Mouse (Mus musculus) liver, postnatal 0 days (tissue): ENCODE data around the gene Lipc. TPM values are rescaled to one million over a fixed set of nuclear protein-coding genes. Genes with fewer than 3 reads are reported as not detected.

ENCODE experiments used
- ATAC-seq: fragments of 200-750 bp; cut with Nextera tagmentation; 2 replicates; pipeline ENCODE4 v1.8.0; 2017; ENCODE audit warnings: mild to moderate bottlenecking, moderate library complexity
- DNase-seq: peaks from one replicate; pipeline ENCODE4 v3.0.0-alpha.2; 2016
- H3K27ac ChIP-seq: fragments of 300-500 bp; sonication (generic); 2 replicates; pipeline ENCODE4 v1.5.1; 2014; ENCODE audit warnings: antibody characterized with exemption, moderate library complexity, mild to moderate bottlenecking, low read depth
- H3K27me3 ChIP-seq: fragments of 300-500 bp; sonication (generic); 2 replicates; pipeline ENCODE4 v1.6.1; 2014; ENCODE audit warnings: low read length, control low read depth, mixed read lengths; ENCODE audit not compliant: insufficient read depth
- H3K36me3 ChIP-seq: fragments of 300-500 bp; sonication (generic); replicated peaks from 2 replicates; pipeline ENCODE4 v1.6.1; 2014; ENCODE audit warnings: mild to moderate bottlenecking, control low read depth, low read length, moderate library complexity, mixed read lengths; ENCODE audit not compliant: insufficient read depth
- H3K4me1 ChIP-seq: fragments of 300-500 bp; sonication (generic); 2 replicates; pipeline ENCODE4 v1.6.1; 2014; ENCODE audit warnings: antibody characterized with exemption, mild to moderate bottlenecking, control low read depth; ENCODE audit not compliant: insufficient read depth
- H3K4me2 ChIP-seq: fragments of 300-500 bp; sonication (generic); 2 replicates; pipeline ENCODE4 v1.6.1; 2014; ENCODE audit warnings: low read depth, mild to moderate bottlenecking, low read length, moderate library complexity, mixed read lengths
- H3K4me3 ChIP-seq: fragments of 300-500 bp; sonication (generic); 2 replicates; pipeline ENCODE4 v1.5.1; 2014; ENCODE audit warnings: low read depth, low read length
- H3K9ac ChIP-seq: fragments of 300-500 bp; sonication (generic); replicated peaks from 2 replicates; pipeline ENCODE4 v1.6.1; 2014; ENCODE audit warnings: mild to moderate bottlenecking, moderate library complexity
- H3K9me3 ChIP-seq: fragments of 300-500 bp; sonication (generic); 2 replicates; pipeline ENCODE4 v1.6.1; 2016; ENCODE audit warnings: mild to moderate bottlenecking, control low read depth, low read length, mixed read lengths
- CTCF ChIP-seq: sonication (generic); IDR thresholded peaks from 2 replicates; pipeline ENCODE4 v1.5.1; 2016; ENCODE audit warnings: antibody characterized with exemption, low read depth
- EP300 ChIP-seq: IDR thresholded peaks from 2 replicates; pipeline ENCODE4 v1.6.1; 2016; ENCODE audit warnings: antibody characterized with exemption, low read depth, mild to moderate bottlenecking
- WGBS: fragments of 180-500 bp; shearing (Covaris S2); extraction: QIAGEN DNeasy Blood & Tissue Kit; methylation state at CpG from one replicate; pipeline ENCODE4 v1.1.7; 2014; ENCODE audit not compliant: insufficient replicate concordance; 5-methylcytosine and 5-hydroxymethylcytosine counted together
- polyA plus RNA-seq: library from polyadenylated mRNA; unstranded; fragments of >200 nt; fragmentation: Nextera tagmentation; extraction: Ambion mirVana; gene quantifications from 2 replicates; pipeline ENCODE4 v1.2.1, GENCODE M21; 2015

Gene Lipc
- polyA plus RNA-seq, 1 experiment from 2014 or later = 108 TPM

GRCm38 (mm10) chr9:70959866-70960265 lies 7.8 kb upstream of the Lipc start:
- ATAC-seq (peak; percentile 60), DNase-seq (no peak)
- no peaks in the 10 kb centered on the region for H3K9me3 ChIP-seq
- H3K27ac ChIP-seq = no peak overlapping the region; the same call in 1 of the 2 replicates
- H3K4me1 ChIP-seq = no peaks in the 10 kb centered on the region; the same call in 1 of the 2 replicates
- H3K9ac ChIP-seq = no peak overlapping the region
- no peaks in the 10 kb centered on the region for H3K27me3 ChIP-seq
- no peaks in the 10 kb centered on the region for H3K36me3 ChIP-seq
- H3K4me2 ChIP-seq = no peak overlapping the region
- 0 out of 2 replicates have a peak, but pooled peaks have one; percentile 17 for TF ChIP-seq CTCF
- no peak for TF ChIP-seq EP300
- no peak overlapping the region for H3K4me3 ChIP-seq
- 79% methylated on average over 5 of the region's 5 CpGs for WGBS

GRCm38 (mm10) chr9:70959447-70959846 lies 7.4 kb upstream of the Lipc start:
- no peak overlapping the region for H3K4me2 ChIP-seq
- no peak overlapping the region for H3K27ac ChIP-seq
- WGBS = 80% methylated on average over 3 of the region's 3 CpGs
- H3K27me3 ChIP-seq = no peaks in the 10 kb centered on the region
- no peak overlapping the region for H3K4me3 ChIP-seq
- H3K9ac ChIP-seq = no peak overlapping the region
- no peak for TF ChIP-seq CTCF
- no peak for TF ChIP-seq EP300
- no peak for DNase-seq
- H3K36me3 ChIP-seq = no peaks in the 10 kb centered on the region
- no peaks in the 10 kb centered on the region for H3K9me3 ChIP-seq
- no peaks in the 10 kb centered on the region; the same call in 1 of the 2 replicates for H3K4me1 ChIP-seq
- ATAC-seq = no peak

GRCm38 (mm10) chr9:70958381-70958780 lies 6.4 kb upstream of the Lipc start:
- no peaks in the 10 kb centered on the region for H3K27me3 ChIP-seq
- H3K9me3 ChIP-seq = no peaks in the 10 kb centered on the region
- TF ChIP-seq EP300 = no peak
- TF ChIP-seq CTCF = no peak
- no peaks in the 10 kb centered on the region for H3K36me3 ChIP-seq
- DNase-seq (no peak), ATAC-seq (no peak)
- H3K4me3 ChIP-seq = no peak overlapping the region
- H3K27ac ChIP-seq = no peak overlapping the region
- WGBS = 79% methylated on average over 5 of the region's 5 CpGs
- H3K4me2 ChIP-seq = no peak overlapping the region
- no peaks in the 10 kb centered on the region; the same call in 1 of the 2 replicates for H3K4me1 ChIP-seq
- H3K9ac ChIP-seq = no peak overlapping the region

- no peaks in the 10 kb centered on the region; the same call in 1 of the 2 replicates for H3K4me1 ChIP-seq
- no peaks in the 10 kb centered on the region for H3K9me3 ChIP-seq
- H3K4me3 ChIP-seq = no peak overlapping the region
- 71% methylated on average over 3 of the region's 3 CpGs for WGBS
- no peak for DNase-seq
- no peaks in the 10 kb centered on the region for H3K27me3 ChIP-seq
- H3K9ac ChIP-seq = no peak overlapping the region
- H3K4me2 ChIP-seq = no peak overlapping the region
- TF ChIP-seq CTCF = no peak
- TF ChIP-seq EP300 = no peak
- no peak overlapping the region for H3K27ac ChIP-seq
- no peak for ATAC-seq
- no peaks in the 10 kb centered on the region for H3K36me3 ChIP-seq
Observed at GRCm38 (mm10) chr9:70957717-70958116, 5.7 kb upstream of the Lipc start.

- Histone ChIP-seq H3K27ac (no peak overlapping the region), H3K4me2 (no peak overlapping the region), H3K36me3 (no peaks in the 10 kb centered on the region), H3K4me3 (no peak overlapping the region), H3K4me1 (no peaks in the 10 kb centered on the region; the same call in 1 of the 2 replicates), H3K27me3 (no peaks in the 10 kb centered on the region), H3K9ac (no peak overlapping the region), H3K9me3 (no peaks in the 10 kb centered on the region)
- WGBS = 73% methylated on average over 3 of the region's 3 CpGs
- TF ChIP-seq CTCF (no peak), EP300 (no peak)
- no peak for DNase-seq
- ATAC-seq = no peak
Observed at GRCm38 (mm10) chr9:70954226-70954625, 2.2 kb upstream of the Lipc start.

GRCm38 (mm10) chr9:70949336-70949735 lies 2.7 kb downstream of the Lipc start:
- no peak for ATAC-seq
- Histone ChIP-seq H3K36me3 (no peaks in the 10 kb centered on the region), H3K27me3 (no peaks in the 10 kb centered on the region), H3K27ac (no peak overlapping the region), H3K4me3 (no peak overlapping the region), H3K9me3 (no peaks in the 10 kb centered on the region), H3K4me2 (no peak overlapping the region), H3K9ac (no peak overlapping the region), H3K4me1 (no peaks in the 10 kb centered on the region; the same call in 1 of the 2 replicates)
- 72% methylated on average over 8 of the region's 8 CpGs for WGBS
- no peak for DNase-seq
- no peak for TF ChIP-seq CTCF
- no peak for TF ChIP-seq EP300

GRCm38 (mm10) chr9:70947312-70947711 lies 4.7 kb downstream of the Lipc start:
- H3K27me3 ChIP-seq = no peaks in the 10 kb centered on the region
- H3K4me3 ChIP-seq = no peak overlapping the region
- ATAC-seq (peak; percentile 40; the same call in 1 of the 2 replicates), DNase-seq (no peak)
- no peak overlapping the region for H3K4me2 ChIP-seq
- no peak overlapping the region for H3K9ac ChIP-seq
- no peaks in the 10 kb centered on the region for H3K36me3 ChIP-seq
- H3K4me1 ChIP-seq = peaks cover 8% of the 10 kb centered on the region
- WGBS = 71% methylated on average over 5 of the region's 5 CpGs
- H3K27ac ChIP-seq = no peak overlapping the region
- H3K9me3 ChIP-seq = no peaks in the 10 kb centered on the region
- TF ChIP-seq EP300 (no peak), CTCF (no peak)
